Mouse (Mus musculus): ENCODE data around the gene Vps13d. TPM values are rescaled to one million over a fixed set of nuclear protein-coding genes. Genes with fewer than 3 reads are reported as not detected.
A peak's percentile ranks its signal among the peaks of the same experiment; 100 is the strongest.
"Not testable (repeated sequence)": the region's sequence is repeated elsewhere in the genome, so short reads cannot be mapped to it uniquely, and the experiment has no call there.

Gene Vps13d
- total and polyA plus RNA-seq, 2 experiments from 2014 or later: 9.0 to 42.6 TPM

GRCm38 (mm10) chr4:145193406-145193805, 1.4 kb downstream of the Vps13d start:
- ATAC-seq (ENCODE audit: insufficient read depth, low read depth) (no peak), DNase-seq (ENCODE audit: low spot score) (no peak)
- Histone ChIP-seq H3K36me3 (replicated peaks; ENCODE audit: control insufficient read depth, insufficient read depth, low read length) (peaks cover 22% of the 10 kb centered on the region), H3K9me3 (replicated peaks; ENCODE audit: control insufficient read depth, low read length) (no peaks in the 10 kb centered on the region), H3K9ac (replicated peaks; ENCODE audit: low read depth, low read length) (peak overlapping the region; percentile 89), H3K4me2 (ENCODE audit: low read depth, low read length) (peak overlapping the region; percentile 86), H3K4me3 (ENCODE audit: low read depth, low read length) (peak overlapping the region; percentile 92), H3K4me1 (ENCODE audit: control insufficient read depth, insufficient read depth) (peaks cover 18% of the 10 kb centered on the region), H3K27ac (ENCODE audit: low read depth) (peak overlapping the region; percentile 93), H3K27me3 (ENCODE audit: control insufficient read depth, insufficient read depth, low read length) (no peaks in the 10 kb centered on the region)
- whole genome bisulfite sequencing: 33% methylated on average over 3 of the region's 3 CpGs
- no peak for TF ChIP-seq CTCF (IDR thresholded peaks at IDR 0.05; ENCODE audit: low read depth)
- TF ChIP-seq EP300 (IDR thresholded peaks at IDR 0.05; ENCODE audit: low read depth): no peak

- peak overlapping the region; percentile 93 for H3K27ac ChIP-seq (ENCODE audit: low read depth)
- no peak for TF ChIP-seq CTCF (IDR thresholded peaks at IDR 0.05; ENCODE audit: low read depth)
- no peak for TF ChIP-seq EP300 (IDR thresholded peaks at IDR 0.05; ENCODE audit: low read depth)
- peak overlapping the region; percentile 86 for H3K4me2 ChIP-seq (ENCODE audit: low read depth, low read length)
These were observed 2.1 kb downstream of the Vps13d start for GRCm38 (mm10) chr4:145192686-145193085.

GRCm38 (mm10) chr4:145188561-145188960, 6.2 kb downstream of the Vps13d start:
- no peak for TF ChIP-seq CTCF (IDR thresholded peaks at IDR 0.05; ENCODE audit: low read depth)
- no peak for TF ChIP-seq EP300 (IDR thresholded peaks at IDR 0.05; ENCODE audit: low read depth)
- Histone ChIP-seq H3K9ac (replicated peaks; ENCODE audit: low read depth, low read length) (no peak overlapping the region), H3K4me3 (ENCODE audit: low read depth, low read length) (no peak overlapping the region), H3K36me3 (replicated peaks; ENCODE audit: control insufficient read depth, insufficient read depth, low read length) (peaks cover 59% of the 10 kb centered on the region), H3K4me1 (ENCODE audit: control insufficient read depth, insufficient read depth) (peaks cover 22% of the 10 kb centered on the region), H3K9me3 (replicated peaks; ENCODE audit: control insufficient read depth, low read length) (no peaks in the 10 kb centered on the region), H3K4me2 (ENCODE audit: low read depth, low read length) (no peak overlapping the region), H3K27me3 (ENCODE audit: control insufficient read depth, insufficient read depth, low read length) (no peaks in the 10 kb centered on the region), H3K27ac (ENCODE audit: low read depth) (no peak overlapping the region)
- ATAC-seq (ENCODE audit: insufficient read depth, low read depth): no peak
- DNase-seq (ENCODE audit: low spot score): no peak

More at GRCm38 (mm10) chr4:145192686-145193085, 2.1 kb downstream of the Vps13d start:
- DNase-seq (ENCODE audit: low spot score) (no peak), ATAC-seq (ENCODE audit: insufficient read depth, low read depth) (no peak)
- no peaks in the 10 kb centered on the region for H3K9me3 ChIP-seq (replicated peaks; ENCODE audit: control insufficient read depth, low read length)
- H3K4me3 ChIP-seq (ENCODE audit: low read depth, low read length): peak overlapping the region; percentile 92; the same call in 1 of the 2 replicates
- H3K9ac ChIP-seq (replicated peaks; ENCODE audit: low read depth, low read length): no peak overlapping the region
- H3K27me3 ChIP-seq (ENCODE audit: control insufficient read depth, insufficient read depth, low read length): no peaks in the 10 kb centered on the region
- H3K4me1 ChIP-seq (ENCODE audit: control insufficient read depth, insufficient read depth): peaks cover 18% of the 10 kb centered on the region
- peaks cover 24% of the 10 kb centered on the region for H3K36me3 ChIP-seq (replicated peaks; ENCODE audit: control insufficient read depth, insufficient read depth, low read length)

- ATAC-seq (ENCODE audit: insufficient read depth, low read depth): no peak
- 71% methylated on average over 2 of the region's 2 CpGs for WGBS
- Histone ChIP-seq H3K36me3 (replicated peaks; ENCODE audit: control insufficient read depth, insufficient read depth, low read length) (peaks cover 68% of the 10 kb centered on the region), H3K27me3 (ENCODE audit: control insufficient read depth, insufficient read depth, low read length) (no peaks in the 10 kb centered on the region), H3K9me3 (replicated peaks; ENCODE audit: control insufficient read depth, low read length) (no peaks in the 10 kb centered on the region), H3K9ac (replicated peaks; ENCODE audit: low read depth, low read length) (no peak overlapping the region), H3K4me2 (ENCODE audit: low read depth, low read length) (no peak overlapping the region), H3K27ac (ENCODE audit: low read depth) (no peak overlapping the region), H3K4me1 (ENCODE audit: control insufficient read depth, insufficient read depth) (peaks cover 12% of the 10 kb centered on the region; the same call in 1 of the 2 replicates), H3K4me3 (ENCODE audit: low read depth, low read length) (no peak overlapping the region)
- no peak for DNase-seq (ENCODE audit: low spot score)
- TF ChIP-seq EP300 (IDR thresholded peaks at IDR 0.05; ENCODE audit: low read depth) (no peak), CTCF (IDR thresholded peaks at IDR 0.05; ENCODE audit: low read depth) (no peak)
These were observed 7.2 kb downstream of the Vps13d start for GRCm38 (mm10) chr4:145187619-145188018.

- Histone ChIP-seq H3K27me3 (ENCODE audit: control insufficient read depth, insufficient read depth, low read length) (no peaks in the 10 kb centered on the region), H3K9ac (replicated peaks; ENCODE audit: low read depth, low read length) (no peak overlapping the region), H3K27ac (ENCODE audit: low read depth) (no peak overlapping the region), H3K9me3 (replicated peaks; ENCODE audit: control insufficient read depth, low read length) (no peaks in the 10 kb centered on the region), H3K4me1 (ENCODE audit: control insufficient read depth, insufficient read depth) (no peaks in the 10 kb centered on the region), H3K4me2 (ENCODE audit: low read depth, low read length) (no peak overlapping the region), H3K36me3 (replicated peaks; ENCODE audit: control insufficient read depth, insufficient read depth, low read length) (peaks cover 82% of the 10 kb centered on the region), H3K4me3 (ENCODE audit: low read depth, low read length) (no peak overlapping the region)
- no peak for DNase-seq (ENCODE audit: low spot score)
- 96% methylated on average over 5 of the region's 5 CpGs for WGBS
- ATAC-seq (ENCODE audit: insufficient read depth, low read depth): no peak
- TF ChIP-seq EP300 (IDR thresholded peaks at IDR 0.05; ENCODE audit: low read depth): no peak
- TF ChIP-seq CTCF (IDR thresholded peaks at IDR 0.05; ENCODE audit: low read depth): no peak
These were observed 15.8 kb downstream of the Vps13d start for GRCm38 (mm10) chr4:145178918-145179549.

GRCm38 (mm10) chr4:145165542-145165941, 29.3 kb downstream of the Vps13d start:
- WGBS: 98% methylated on average over 3 of the region's 3 CpGs
- ATAC-seq (ENCODE audit: insufficient read depth, low read depth): not testable (repeated sequence)
- H3K36me3 ChIP-seq (replicated peaks; ENCODE audit: control insufficient read depth, insufficient read depth, low read length): peaks cover 95% of the 10 kb centered on the region

More at GRCm38 (mm10) chr4:145165542-145165941, 29.3 kb downstream of the Vps13d start:
- H3K27ac ChIP-seq (ENCODE audit: low read depth); H3K9me3 ChIP-seq (replicated peaks; ENCODE audit: control insufficient read depth, low read length); H3K27me3 ChIP-seq (ENCODE audit: control insufficient read depth, insufficient read depth, low read length); H3K9ac ChIP-seq (replicated peaks; ENCODE audit: low read depth, low read length); H3K4me2 ChIP-seq (ENCODE audit: low read depth, low read length); H3K4me1 ChIP-seq (ENCODE audit: control insufficient read depth, insufficient read depth); H3K4me3 ChIP-seq (ENCODE audit: low read depth, low read length); DNase-seq (ENCODE audit: low spot score): not testable (repeated sequence)
